Mouse (Mus musculus) embryonic facial prominence, embryonic 14.5 days (tissue): ENCODE measurements around the gene Lama2. TPM values are rescaled to one million over a fixed set of nuclear protein-coding genes. Genes with fewer than 3 reads are reported as not detected.

Source experiments
- ATAC-seq: fragments of 200-750 bp; cut with Nextera tagmentation; 2 replicates; pipeline ENCODE4 v1.8.0; 2017; ENCODE audit warnings: low read depth, moderate number of reproducible peaks, moderate TSS enrichment
- DNase-seq: peaks from one replicate; pipeline ENCODE4 v3.0.0-alpha.2; 2015; ENCODE audit warnings: low spot score
- H3K27ac ChIP-seq: fragments of 300-500 bp; sonication (generic); replicated peaks from 2 replicates; pipeline ENCODE4 v1.5.1; 2014; ENCODE audit warnings: low read depth, mild to moderate bottlenecking, low read length, moderate library complexity
- H3K27me3 ChIP-seq: fragments of 300-500 bp; sonication (generic); replicated peaks from 2 replicates; pipeline ENCODE4 v1.6.1; 2014; ENCODE audit warnings: low read length; ENCODE audit not compliant: control insufficient read depth, insufficient read depth
- H3K36me3 ChIP-seq: fragments of 300-500 bp; sonication (generic); 2 replicates; pipeline ENCODE4 v1.6.1; 2014; ENCODE audit warnings: low read length, mixed read lengths; ENCODE audit not compliant: control insufficient read depth, insufficient read depth
- H3K4me1 ChIP-seq: fragments of 300-500 bp; sonication (generic); 2 replicates; pipeline ENCODE4 v1.6.1; 2014; ENCODE audit warnings: antibody characterized with exemption, low read length; ENCODE audit not compliant: control insufficient read depth, insufficient read depth
- H3K4me2 ChIP-seq: fragments of 300-500 bp; sonication (generic); 2 replicates; pipeline ENCODE4 v1.6.1; 2014; ENCODE audit warnings: low read depth, mild to moderate bottlenecking, low read length, moderate library complexity, mixed read lengths
- H3K4me3 ChIP-seq: fragments of 300-500 bp; sonication (generic); 2 replicates; pipeline ENCODE4 v1.5.1; 2014; ENCODE audit warnings: low read depth, mild to moderate bottlenecking, low read length
- H3K9ac ChIP-seq: fragments of 300-500 bp; sonication (generic); 2 replicates; pipeline ENCODE4 v1.6.1; 2014; ENCODE audit warnings: low read depth, mild to moderate bottlenecking, low read length, moderate library complexity, mixed read lengths
- H3K9me3 ChIP-seq: fragments of 300-500 bp; sonication (generic); 2 replicates; pipeline ENCODE4 v1.6.1; 2016; ENCODE audit warnings: low read length; ENCODE audit not compliant: control insufficient read depth
- WGBS: fragments of 180-500 bp; shearing (Covaris S2); extraction: QIAGEN DNeasy Blood & Tissue Kit; methylation state at CpG from one replicate; pipeline ENCODE4 v1.1.7; 2014; 5-methylcytosine and 5-hydroxymethylcytosine counted together
- polyA plus RNA-seq: library from polyadenylated mRNA; unstranded; fragments of >200 nt; fragmentation: Nextera tagmentation; extraction: Ambion mirVana; gene quantifications from 2 replicates; pipeline ENCODE4 v1.2.1, GENCODE M21; 2014

Lama2 gene
- polyA plus RNA-seq, 1 experiment from 2014 or later = 34.2 TPM

GRCm38 (mm10) chr10:27475540-27475939 lies 144.0 kb downstream of the Lama2 start:
- ATAC-seq (peak; percentile 37; the same call in 1 of the 2 replicates), DNase-seq (peak; percentile 83)
- H3K36me3 ChIP-seq = no peaks in the 10 kb centered on the region
- H3K27me3 ChIP-seq = no peaks in the 10 kb centered on the region
- H3K4me1 ChIP-seq = no peaks in the 10 kb centered on the region
- WGBS = 20% methylated on average over 3 of the region's 3 CpGs
- H3K4me3 ChIP-seq = no peak overlapping the region
- no peak overlapping the region for H3K9ac ChIP-seq
- H3K4me2 ChIP-seq = no peak overlapping the region
- H3K9me3 ChIP-seq = no peaks in the 10 kb centered on the region
- H3K27ac ChIP-seq = peak overlapping the region; percentile 40; the same call in 1 of the 2 replicates

- Histone ChIP-seq H3K4me3 (no peak overlapping the region), H3K27me3 (no peaks in the 10 kb centered on the region), H3K9ac (no peak overlapping the region), H3K9me3 (no peaks in the 10 kb centered on the region), H3K4me1 (no peaks in the 10 kb centered on the region), H3K4me2 (no peak overlapping the region), H3K36me3 (no peaks in the 10 kb centered on the region), H3K27ac (no peak overlapping the region)
- DNase-seq (no peak), ATAC-seq (no peak)
- WGBS = 83% methylated on average over 1 of the region's 1 CpGs
Measured at GRCm38 (mm10) chr10:27468274-27468673, 151.3 kb downstream of the Lama2 start.

DNA sequence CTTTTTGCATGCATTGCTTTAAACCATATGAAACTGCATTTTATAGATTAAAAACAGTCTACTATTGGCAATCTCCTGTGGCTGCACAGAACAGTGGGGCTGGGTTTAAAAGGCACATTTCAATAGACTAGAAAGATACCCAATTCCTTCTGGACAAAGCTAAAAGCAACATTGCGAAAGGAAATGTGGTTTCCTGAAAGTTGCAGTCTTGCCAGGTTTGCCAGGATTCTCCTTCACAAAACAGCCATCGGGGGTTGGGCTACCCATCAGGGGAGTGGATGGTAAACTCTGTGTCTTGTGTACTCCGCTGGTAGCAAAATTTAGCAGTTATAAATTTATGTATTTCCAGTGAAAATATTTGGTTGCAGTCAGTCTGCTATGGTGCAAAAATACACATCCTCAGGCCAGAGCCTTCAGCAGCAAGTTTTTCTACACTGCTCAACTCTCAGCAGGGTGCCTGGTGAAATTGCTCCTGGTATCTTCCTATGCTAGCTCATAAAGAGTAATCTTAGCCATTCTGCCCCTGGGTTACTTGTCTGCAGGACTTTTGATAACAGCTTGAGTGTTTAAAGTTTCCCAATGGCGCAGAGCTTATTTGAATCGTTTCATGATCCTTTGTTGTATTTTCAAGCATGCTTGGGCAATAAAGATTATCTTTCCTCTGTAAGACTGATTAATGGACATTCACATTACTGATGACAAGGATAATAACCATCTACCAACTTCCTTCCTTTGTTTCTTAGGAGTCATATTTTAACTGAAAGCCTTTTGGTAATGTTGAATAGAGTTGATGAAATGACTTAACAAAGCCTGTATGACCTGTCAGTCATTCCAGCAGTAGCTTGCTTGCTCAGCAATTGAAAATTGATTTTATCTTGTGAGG lies 205.7 kb downstream of the Lama2 start:
- Histone ChIP-seq H3K27me3 (no peaks in the 10 kb centered on the region), H3K9me3 (no peaks in the 10 kb centered on the region), H3K4me3 (no peak overlapping the region), H3K36me3 (no peaks in the 10 kb centered on the region), H3K4me2 (no peak overlapping the region), H3K4me1 (peaks cover 9% of the 10 kb centered on the region), H3K27ac (no peak overlapping the region), H3K9ac (no peak overlapping the region)
- 71% methylated on average over 5 of the region's 5 CpGs for WGBS
- ATAC-seq (0 out of 2 replicates have a peak, but pooled peaks have one; percentile 60), DNase-seq (peak; percentile 23)

- H3K4me1 ChIP-seq = no peaks in the 10 kb centered on the region
- H3K4me2 ChIP-seq = no peak overlapping the region
- ATAC-seq (no peak), DNase-seq (no peak)
- no peak overlapping the region for H3K9ac ChIP-seq
- H3K27me3 ChIP-seq = no peaks in the 10 kb centered on the region
- H3K4me3 ChIP-seq = no peak overlapping the region
- H3K27ac ChIP-seq = no peak overlapping the region
- no peaks in the 10 kb centered on the region for H3K36me3 ChIP-seq
- WGBS = 69% methylated on average over 1 of the region's 1 CpGs
- no peaks in the 10 kb centered on the region for H3K9me3 ChIP-seq
Measured at GRCm38 (mm10) chr10:27390753-27391152, 228.8 kb downstream of the Lama2 start.

- H3K4me3 ChIP-seq = no peak overlapping the region
- H3K36me3 ChIP-seq = no peaks in the 10 kb centered on the region
- H3K4me1 ChIP-seq = no peaks in the 10 kb centered on the region
- H3K27ac ChIP-seq = no peak overlapping the region
- ATAC-seq = no peak
- H3K4me2 ChIP-seq = no peak overlapping the region
- no peak overlapping the region for H3K9ac ChIP-seq
- 16% methylated on average over 1 of the region's 1 CpGs for WGBS
- DNase-seq = no peak
- H3K9me3 ChIP-seq = no peaks in the 10 kb centered on the region
- H3K27me3 ChIP-seq = no peaks in the 10 kb centered on the region
Measured at GRCm38 (mm10) chr10:27387531-27387930, 232.0 kb downstream of the Lama2 start.

GRCm38 (mm10) chr10:27384636-27385035 lies 234.9 kb downstream of the Lama2 start:
- no peak for ATAC-seq
- 65% methylated on average over 4 of the region's 4 CpGs for WGBS
- no peak overlapping the region for H3K27ac ChIP-seq

GRCm38 (mm10) chr10:27382887-27383609 lies 236.5 kb downstream of the Lama2 start:
- no peaks in the 10 kb centered on the region for H3K9me3 ChIP-seq
- no peak overlapping the region for H3K27ac ChIP-seq
- H3K4me2 ChIP-seq = no peak overlapping the region
- DNase-seq (peak; percentile 2), ATAC-seq (no peak)
- WGBS = 53% methylated on average over 2 of the region's 2 CpGs
- H3K27me3 ChIP-seq = no peaks in the 10 kb centered on the region
- no peak overlapping the region for H3K9ac ChIP-seq
- H3K36me3 ChIP-seq = no peaks in the 10 kb centered on the region
- H3K4me1 ChIP-seq = no peaks in the 10 kb centered on the region
- no peak overlapping the region for H3K4me3 ChIP-seq

More at GRCm38 (mm10) chr10:27384636-27385035, 234.9 kb downstream of the Lama2 start:
- no peaks in the 10 kb centered on the region for H3K4me1 ChIP-seq
- H3K9ac ChIP-seq = no peak overlapping the region
- H3K4me3 ChIP-seq = no peak overlapping the region
- H3K27me3 ChIP-seq = no peaks in the 10 kb centered on the region
- DNase-seq = peak; percentile 33
- no peaks in the 10 kb centered on the region for H3K36me3 ChIP-seq
- no peaks in the 10 kb centered on the region for H3K9me3 ChIP-seq
- no peak overlapping the region for H3K4me2 ChIP-seq

GRCm38 (mm10) chr10:27378286-27378685 lies 241.3 kb downstream of the Lama2 start:
- Histone ChIP-seq H3K9ac (no peak overlapping the region), H3K27me3 (no peaks in the 10 kb centered on the region), H3K4me3 (no peak overlapping the region), H3K36me3 (no peaks in the 10 kb centered on the region), H3K4me2 (no peak overlapping the region), H3K9me3 (no peaks in the 10 kb centered on the region), H3K27ac (no peak overlapping the region), H3K4me1 (no peaks in the 10 kb centered on the region)
- 46% methylated on average over 1 of the region's 1 CpGs for WGBS
- no peak for ATAC-seq
- peak; percentile 57 for DNase-seq
